Mouse (Mus musculus) E14TG2a.4 (cell line): ENCODE results near the gene Gm44805.

ENCODE experiments used
- H3K27me3 ChIP-seq: 2 replicates; pipeline ENCODE4 v1.6.1; 2014; ENCODE audit warnings: low read length, control low read depth; ENCODE audit not compliant: insufficient read depth
- H3K36me3 ChIP-seq: 2 replicates; pipeline ENCODE4 v1.6.1; 2014; ENCODE audit warnings: low read length, control low read depth; ENCODE audit not compliant: insufficient read depth
- H3K4me1 ChIP-seq: replicated peaks from 2 replicates; pipeline ENCODE4 v1.6.1; 2014; ENCODE audit warnings: low read depth, low read length, control low read depth
- H3K4me3 ChIP-seq: replicated peaks from 2 replicates; pipeline ENCODE4 v1.5.1; 2014; ENCODE audit warnings: mild to moderate bottlenecking, low read length
- H3K9me3 ChIP-seq: 2 replicates; pipeline ENCODE4 v1.6.1; 2014; ENCODE audit warnings: low read length, control low read depth
- CTCF ChIP-seq: conservative IDR thresholded peaks from 2 replicates; pipeline ENCODE4 v1.5.1; 2014; ENCODE audit warnings: low read length
- NANOG ChIP-seq: IDR thresholded peaks from 2 replicates; pipeline ENCODE4 v1.6.1; 2014; ENCODE audit warnings: borderline replicate concordance, low read length, mixed read lengths
- POU5F1 ChIP-seq: IDR thresholded peaks from 2 replicates; pipeline ENCODE4 v1.6.1; 2014; ENCODE audit warnings: low read length, borderline replicate concordance

Gene Gm44805

DNA sequence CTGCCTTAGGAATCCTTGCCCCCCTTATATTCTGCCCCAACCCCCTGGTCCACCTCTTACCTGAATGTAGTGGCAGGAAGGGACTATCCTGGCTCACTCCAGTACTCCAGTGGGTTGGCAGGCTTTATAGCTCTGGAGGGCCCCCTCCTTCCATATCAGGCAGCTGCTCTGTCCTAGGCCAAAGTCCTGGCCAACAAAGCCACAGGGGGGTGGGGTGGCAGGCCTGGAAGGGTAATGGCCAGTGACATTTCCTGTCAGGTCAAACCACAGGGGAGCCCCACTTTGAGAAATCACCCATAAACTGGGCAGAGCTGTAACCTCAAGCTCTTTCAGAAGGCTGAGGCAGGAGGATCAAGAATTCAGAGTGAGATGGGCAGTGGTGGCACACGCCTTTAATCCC, 4.6 kb downstream of the Gm44805 start:
- Histone ChIP-seq H3K4me1 (peaks cover 41% of the 10 kb centered on the region), H3K9me3 (no peaks in the 10 kb centered on the region), H3K36me3 (no peaks in the 10 kb centered on the region), H3K27me3 (no peaks in the 10 kb centered on the region), H3K4me3 (no peak overlapping the region)
- TF ChIP-seq CTCF (no peak), POU5F1 (no peak), NANOG (no peak)

DNA sequence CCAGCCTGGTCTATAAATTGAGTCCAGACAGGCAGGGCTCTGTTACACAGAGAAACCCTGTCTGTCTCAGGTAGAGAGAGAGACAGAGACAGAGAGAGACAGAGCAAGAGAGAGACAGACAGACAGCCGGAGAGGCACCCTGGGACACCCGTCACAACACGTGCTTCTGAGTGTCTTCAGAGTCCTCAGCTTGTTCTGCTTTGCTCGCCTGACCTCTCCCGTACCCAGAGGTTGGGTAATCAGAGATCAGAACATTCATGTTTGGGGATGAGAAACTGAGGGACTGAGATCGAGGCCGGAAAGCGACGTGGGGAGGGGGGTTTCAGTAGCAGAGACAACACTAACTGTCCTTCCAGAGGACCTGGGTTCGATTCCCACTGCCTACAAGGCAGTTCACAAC, 5.4 kb downstream of the Gm44805 start:
- no peaks in the 10 kb centered on the region for H3K36me3 ChIP-seq
- no peaks in the 10 kb centered on the region for H3K27me3 ChIP-seq
- peaks cover 39% of the 10 kb centered on the region for H3K4me1 ChIP-seq
- H3K9me3 ChIP-seq = no peaks in the 10 kb centered on the region
- H3K4me3 ChIP-seq = no peak overlapping the region
- no peak for TF ChIP-seq NANOG
- TF ChIP-seq POU5F1 = no peak
- TF ChIP-seq CTCF = no peak

DNA sequence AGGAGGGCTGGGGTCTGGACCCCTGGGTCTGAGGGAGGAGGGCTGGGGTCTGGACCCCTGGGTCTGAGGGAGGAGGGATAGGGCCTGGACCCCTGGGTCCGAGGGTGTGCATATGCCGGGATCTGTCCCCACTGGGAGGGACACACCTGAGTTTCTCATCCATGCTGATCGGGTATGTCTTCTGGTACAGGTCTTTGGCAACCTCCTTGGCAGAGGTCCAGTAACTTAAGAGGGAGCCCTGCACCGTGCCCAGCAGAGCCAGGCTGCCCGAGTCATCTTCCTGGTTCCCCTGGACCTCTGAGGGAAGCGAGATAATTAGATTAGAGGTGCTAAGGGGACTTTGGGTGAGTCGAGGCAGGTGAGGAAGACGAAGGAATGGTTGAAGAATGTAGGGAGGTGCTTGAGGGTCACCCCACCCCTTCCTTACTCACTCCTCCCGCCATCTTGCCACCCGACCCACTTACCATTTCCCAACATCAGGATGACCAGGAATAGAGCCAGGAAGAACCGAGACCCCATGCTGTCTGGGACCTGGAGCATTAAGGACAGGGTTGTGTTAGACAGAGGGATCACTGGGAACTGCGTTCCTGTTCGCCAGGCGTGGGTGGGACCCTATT, 8.0 kb downstream of the Gm44805 start:
- H3K27me3 ChIP-seq = no peaks in the 10 kb centered on the region
- TF ChIP-seq CTCF (no peak), NANOG (no peak), POU5F1 (no peak)
- H3K4me1 ChIP-seq = peaks cover 27% of the 10 kb centered on the region
- H3K4me3 ChIP-seq = no peak overlapping the region
- no peaks in the 10 kb centered on the region for H3K9me3 ChIP-seq
- no peaks in the 10 kb centered on the region for H3K36me3 ChIP-seq

DNA sequence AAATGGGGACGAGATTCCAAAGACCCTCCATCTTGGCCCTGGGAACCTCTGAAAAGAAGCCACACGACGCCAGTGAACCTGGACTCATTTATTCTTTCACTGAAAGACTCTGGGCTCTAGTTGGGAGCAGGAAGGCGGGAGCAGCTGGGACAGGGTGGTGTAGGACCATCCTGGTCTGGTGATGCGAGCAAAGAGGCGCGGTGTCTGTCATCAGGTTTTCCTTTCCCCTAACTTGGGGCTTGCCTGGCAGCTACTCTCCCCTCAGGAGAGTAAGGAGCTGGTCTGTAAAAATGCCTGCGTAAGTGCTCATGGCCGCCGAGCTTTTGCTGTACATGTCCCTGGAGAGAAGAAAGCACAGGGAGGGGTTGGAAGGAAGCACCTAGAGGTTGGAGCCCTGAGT, 9.7 kb downstream of the Gm44805 start:
- no peak overlapping the region for H3K4me3 ChIP-seq
- H3K36me3 ChIP-seq = no peaks in the 10 kb centered on the region
- no peaks in the 10 kb centered on the region for H3K9me3 ChIP-seq
- H3K27me3 ChIP-seq = peaks cover 5% of the 10 kb centered on the region
- TF ChIP-seq POU5F1 = no peak
- no peak for TF ChIP-seq NANOG
- peaks cover 27% of the 10 kb centered on the region for H3K4me1 ChIP-seq

DNA sequence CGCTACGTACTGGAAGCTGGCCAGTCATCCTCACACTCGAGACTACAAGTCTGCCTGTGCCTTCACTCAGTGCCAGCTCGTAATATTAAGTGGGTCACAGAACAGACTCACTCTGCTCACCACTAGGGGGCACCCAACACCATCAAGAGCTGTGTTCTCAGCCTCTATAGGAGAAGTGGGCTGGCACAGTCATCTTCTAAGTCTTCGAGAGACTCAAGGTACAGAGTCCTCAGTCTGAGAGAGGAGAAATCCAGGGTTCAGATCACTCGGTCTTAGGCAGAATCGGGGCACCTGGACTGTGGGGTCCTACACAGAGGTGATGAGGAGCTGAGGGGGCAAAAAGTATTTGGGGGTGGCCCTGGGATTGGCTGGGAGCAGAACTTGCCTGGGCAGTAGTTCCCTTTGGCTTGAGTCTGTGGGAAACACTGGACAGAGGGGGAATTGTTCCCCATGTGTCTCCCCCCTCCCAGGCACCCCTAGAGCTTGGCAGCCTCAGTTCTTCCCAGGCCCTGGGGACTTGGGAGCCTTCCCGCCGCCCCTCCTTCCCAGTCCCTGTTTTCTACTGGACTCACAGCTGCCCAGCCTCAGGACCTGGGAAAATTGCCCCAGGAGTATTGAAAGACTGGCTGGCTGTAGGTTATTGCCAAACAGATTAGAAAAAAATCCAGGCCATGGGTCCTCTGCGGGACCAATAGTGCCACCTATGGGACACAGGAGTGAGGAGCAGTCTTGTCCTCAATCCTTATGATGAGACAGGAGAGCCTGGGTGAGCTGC, 12.1 kb downstream of the Gm44805 start:
- no peaks in the 10 kb centered on the region for H3K9me3 ChIP-seq
- H3K36me3 ChIP-seq = no peaks in the 10 kb centered on the region
- H3K4me1 ChIP-seq = peaks cover 31% of the 10 kb centered on the region
- H3K27me3 ChIP-seq = peaks cover 5% of the 10 kb centered on the region
- H3K4me3 ChIP-seq = peak overlapping the region; percentile 66
- TF ChIP-seq CTCF (peak; percentile 90), POU5F1 (no peak), NANOG (0 out of 2 replicates have a peak, but pooled peaks have one; percentile 6)

DNA sequence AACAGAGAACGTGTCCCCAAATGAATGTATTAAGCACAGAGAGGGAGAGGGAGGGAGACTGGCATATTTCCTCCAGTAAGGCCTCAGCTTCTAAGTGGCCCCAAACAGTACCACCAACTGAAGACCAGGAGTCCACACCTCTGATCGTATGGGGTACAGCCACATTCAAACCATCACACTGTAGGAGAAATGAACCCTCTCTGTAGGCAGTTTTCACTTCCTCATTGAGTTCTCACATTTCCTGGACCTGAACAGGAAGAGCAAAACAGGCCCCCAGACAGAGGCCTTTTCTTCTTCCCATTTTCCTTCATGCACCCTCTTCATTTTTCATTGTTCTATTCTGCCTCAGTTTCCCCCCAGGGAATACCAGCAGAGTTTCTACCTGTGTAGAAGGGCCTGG, 13.8 kb downstream of the Gm44805 start:
- H3K27me3 ChIP-seq = peaks cover 5% of the 10 kb centered on the region
- TF ChIP-seq POU5F1 (no peak), NANOG (no peak), CTCF (no peak)

DNA sequence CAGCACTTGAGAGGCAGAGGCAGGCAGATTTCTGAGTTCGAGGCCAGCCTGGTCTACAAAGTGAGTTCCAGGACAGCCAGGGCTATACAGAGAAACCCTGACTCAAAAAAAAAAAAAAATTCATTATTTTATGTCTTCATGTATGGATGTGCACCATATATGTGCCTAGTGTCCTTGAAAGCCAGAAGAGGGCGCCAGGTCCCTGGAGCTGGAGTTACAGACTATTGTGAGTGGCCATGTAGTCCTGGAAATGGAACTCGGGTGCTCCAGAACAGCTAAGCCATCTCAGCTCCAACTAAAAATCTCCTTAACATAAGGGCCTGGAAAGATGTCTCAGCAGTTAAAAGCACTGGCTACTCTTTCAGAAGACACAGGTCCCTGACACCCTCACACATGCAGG, 14.5 kb downstream of the Gm44805 start:
- no peak overlapping the region for H3K4me3 ChIP-seq
- peaks cover 45% of the 10 kb centered on the region for H3K4me1 ChIP-seq
- H3K36me3 ChIP-seq = peaks cover 13% of the 10 kb centered on the region
- peaks cover 5% of the 10 kb centered on the region for H3K27me3 ChIP-seq
- H3K9me3 ChIP-seq = no peaks in the 10 kb centered on the region
- TF ChIP-seq CTCF = peak; percentile 27; the same call in 1 of the 2 replicates
- TF ChIP-seq NANOG = no peak

More for the DNA sequence above, 13.8 kb downstream of the Gm44805 start:
- H3K9me3 ChIP-seq = no peaks in the 10 kb centered on the region
- H3K36me3 ChIP-seq = peaks cover 6% of the 10 kb centered on the region
- peaks cover 38% of the 10 kb centered on the region for H3K4me1 ChIP-seq
- no peak overlapping the region for H3K4me3 ChIP-seq

DNA sequence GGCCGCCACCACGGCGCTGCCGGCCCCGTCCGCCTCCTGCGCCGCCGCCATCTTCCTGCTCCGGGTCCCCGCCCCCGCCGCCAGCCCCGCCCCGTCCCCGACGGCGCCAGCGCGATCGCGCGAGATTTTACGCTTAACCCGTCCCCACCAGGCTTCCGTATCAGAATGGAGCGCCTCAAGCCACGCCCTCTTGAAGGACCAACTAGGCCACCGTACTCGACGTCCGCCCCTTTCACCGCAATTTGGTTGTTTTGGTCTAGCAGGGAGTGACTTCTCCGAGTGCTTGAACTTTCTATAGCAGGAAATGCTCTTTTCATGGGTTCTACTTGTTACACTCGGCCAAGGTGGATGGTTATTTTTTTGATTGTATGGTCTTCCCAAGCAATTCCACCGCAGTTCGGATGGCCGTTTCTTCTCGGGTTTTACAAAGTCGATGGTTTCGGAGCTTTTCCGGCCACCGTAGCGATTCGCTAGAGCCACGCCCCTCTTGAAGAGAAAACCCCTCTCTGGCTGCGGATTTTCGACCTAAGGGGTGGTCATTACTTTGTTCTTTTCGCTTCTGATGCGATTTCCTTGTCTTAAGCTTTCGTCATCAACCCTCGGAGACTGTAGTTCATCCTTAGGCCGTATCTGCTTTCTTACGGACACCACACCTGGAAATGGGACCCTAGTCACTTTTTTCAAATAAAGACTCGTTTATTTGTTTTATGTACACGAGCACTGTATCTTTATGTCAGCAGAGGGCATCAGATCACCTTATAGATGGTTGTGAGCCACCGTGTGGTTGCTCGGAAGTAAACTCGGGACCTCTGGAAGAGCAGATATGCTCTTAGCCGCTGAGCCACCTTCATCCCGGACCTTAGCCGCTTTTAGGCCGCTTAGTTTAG, 16.0 kb downstream of the Gm44805 start, which contains the start of gene Clptm1:
Clptm1 (minus strand) TSS at position 79 of the 887 bp plus-strand sequence.
- H3K36me3 ChIP-seq = peaks cover 28% of the 10 kb centered on the region
- H3K4me1 ChIP-seq = peaks cover 46% of the 10 kb centered on the region
- H3K9me3 ChIP-seq = no peaks in the 10 kb centered on the region
- peak within 1 kb of the TSS; percentile 100 for H3K4me3 ChIP-seq
- TF ChIP-seq NANOG (no peak; the same call in 1 of the 2 replicates), CTCF (peak; percentile 28; the same call in 1 of the 2 replicates)
- H3K27me3 ChIP-seq = peaks cover 5% of the 10 kb centered on the region
